Mouse (Mus musculus) myocyte (in vitro differentiated cells): ENCODE measurements around the gene Ccng2. TPM values are rescaled to one million over a fixed set of nuclear protein-coding genes. Genes with fewer than 3 reads are reported as not detected.

Experiments used
- H3K27me3 ChIP-seq: one replicate; pipeline ENCODE4 v1.6.1; 2011; ENCODE audit not compliant: control insufficient read depth, insufficient read depth, insufficient read length
- H3K36me3 ChIP-seq: one replicate; pipeline ENCODE4 v1.6.1; 2011; ENCODE audit not compliant: control insufficient read depth, insufficient read depth
- H3K4me2 ChIP-seq: one replicate; pipeline ENCODE4 v1.6.1; 2011; ENCODE audit warnings: low read depth, control low read depth
- H3K4me3 ChIP-seq: one replicate; pipeline ENCODE4 v1.5.1; 2011; ENCODE audit warnings: mild to moderate bottlenecking, control low read depth, moderate library complexity
- H3K79me2 ChIP-seq: one replicate; pipeline ENCODE4 v1.6.1; 2011; ENCODE audit not compliant: control insufficient read depth, insufficient read depth
- H3ac ChIP-seq: one replicate; pipeline ENCODE4 v1.6.1; 2011; ENCODE audit not compliant: control insufficient read depth, insufficient read length
- CEBPB ChIP-seq: IDR thresholded peaks from 2 replicates; pipeline ENCODE4 v1.6.1; 2011; ENCODE audit warnings: mild to moderate bottlenecking, moderate library complexity; ENCODE audit not compliant: poor library complexity, insufficient read depth, severe bottlenecking
- E2F4 ChIP-seq: IDR thresholded peaks from one replicate; pipeline ENCODE4 v1.6.1; 2011; ENCODE audit warnings: mild to moderate bottlenecking, control low read depth, moderate library complexity; ENCODE audit not compliant: insufficient read depth
- MAX ChIP-seq: IDR thresholded peaks from one replicate; pipeline ENCODE4 v1.6.1; 2011; ENCODE audit warnings: low read depth, mild to moderate bottlenecking, control low read depth
- MYOD1 ChIP-seq, 3 experiments: IDR thresholded peaks; one replicate each; pipeline ENCODE4 v1.6.1; 2011; ENCODE audit warnings: control low read depth in 2 of 3, low read depth in 2 of 3, mild to moderate bottlenecking in 2 of 3, moderate library complexity in 1 of 3; ENCODE audit not compliant: insufficient read length in 2 of 3, control insufficient read depth in 1 of 3
- MYOG ChIP-seq, 3 experiments: IDR thresholded peaks; one replicate each; pipeline ENCODE4 v1.6.1; 2011; ENCODE audit warnings: control low read depth in 2 of 3, low read depth in 2 of 3, mild to moderate bottlenecking in 2 of 3; ENCODE audit not compliant: insufficient read length in 2 of 3, control insufficient read depth in 1 of 3, insufficient read depth in 1 of 3
- POLR2A ChIP-seq: IDR thresholded peaks from one replicate; pipeline ENCODE4 v1.6.1; 2011; ENCODE audit warnings: low read depth, mild to moderate bottlenecking, control low read depth, moderate library complexity; ENCODE audit not compliant: insufficient read length
- POLR2AphosphoS2 ChIP-seq: IDR thresholded peaks from one replicate; pipeline ENCODE4 v1.6.1; 2011; ENCODE audit warnings: low read depth, control low read depth; ENCODE audit not compliant: insufficient read length
- REST ChIP-seq: IDR thresholded peaks from one replicate; pipeline ENCODE4 v1.6.1; 2011; ENCODE audit warnings: mild to moderate bottlenecking, control low read depth, moderate library complexity; ENCODE audit not compliant: insufficient read depth, insufficient read length
- SRF ChIP-seq: IDR thresholded peaks from one replicate; pipeline ENCODE4 v1.6.1; 2011; ENCODE audit warnings: low read depth; ENCODE audit not compliant: control insufficient read depth, insufficient read length
- TCF12 ChIP-seq: IDR thresholded peaks from one replicate; pipeline ENCODE4 v1.6.1; 2011; ENCODE audit warnings: mild to moderate bottlenecking, control low read depth; ENCODE audit not compliant: poor library complexity, insufficient read depth, severe bottlenecking
- TCF3 ChIP-seq: IDR thresholded peaks from one replicate; pipeline ENCODE4 v1.6.1; 2011; ENCODE audit warnings: low read depth, control low read depth; ENCODE audit not compliant: insufficient read length
- USF1 ChIP-seq: IDR thresholded peaks from one replicate; pipeline ENCODE4 v1.6.1; 2011; ENCODE audit warnings: low read depth, mild to moderate bottlenecking, control low read depth, moderate library complexity
- polyA plus RNA-seq: library from polyadenylated mRNA; unstranded; fragments of >200 nt; fragmentation: generic; extraction: Trizol; gene quantifications from one replicate; pipeline ENCODE4 v1.2.1, GENCODE M21; 2012; ENCODE audit warnings: missing spikeins

Ccng2 gene
- 22.9 TPM for polyA plus RNA-seq

DNA sequence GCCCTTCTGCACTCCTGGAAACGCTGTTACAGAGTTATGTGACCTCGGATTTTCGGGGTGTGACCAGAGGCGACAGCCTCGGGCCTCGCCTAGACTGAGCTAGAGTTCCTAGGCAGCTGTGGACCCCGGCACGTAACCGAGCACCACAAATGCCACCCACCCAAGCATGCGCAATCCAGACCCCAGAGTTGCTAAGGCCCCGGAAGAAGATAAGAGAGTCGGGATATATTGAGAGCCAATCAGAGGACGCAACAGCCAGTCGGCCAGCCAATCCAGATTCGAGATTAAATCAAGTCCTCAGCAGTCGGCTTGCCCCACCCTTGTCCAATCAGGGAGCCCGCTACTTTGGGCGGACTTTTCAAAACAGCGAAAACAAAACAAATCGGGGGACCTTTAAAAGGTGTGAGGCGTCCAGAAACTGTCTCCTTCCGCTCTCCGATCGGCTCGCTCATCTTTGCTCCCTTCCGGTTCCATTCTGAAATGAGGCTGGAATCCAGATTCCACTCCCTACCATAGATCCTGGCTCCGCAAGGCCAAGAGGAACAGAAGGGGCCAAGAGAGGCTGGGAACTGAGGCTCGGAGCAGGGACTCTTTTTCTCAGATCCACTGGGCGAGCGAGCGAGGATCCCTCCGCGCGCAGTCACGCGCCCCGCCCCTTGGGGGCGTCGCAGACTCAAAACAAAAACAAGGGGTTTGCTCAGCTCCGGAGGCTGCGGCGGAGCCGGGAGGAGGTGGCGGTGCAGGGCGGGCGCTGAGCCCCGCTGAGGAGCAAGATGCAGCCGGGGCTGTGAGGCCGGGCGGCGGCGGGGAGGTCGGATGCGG, at the start of gene Ccng2:
Gene Ccng2, plus strand, starts transcription at position 375 of the 822 bp plus-strand sequence.
- H3ac ChIP-seq = peak within 1 kb of the TSS; percentile 65
- TF ChIP-seq TCF12 (no peak), POLR2AphosphoS2 (peak; percentile 94), SRF (no peak), CEBPB (no peak), USF1 (peak; percentile 76), E2F4 (peak; percentile 93), REST (no peak), TCF3 (no peak), MYOG (IDR thresholded peaks at IDR 0.05; ENCODE audit: control insufficient read depth in 1 of 3, insufficient read depth in 1 of 3, insufficient read length in 2 of 3, low read depth in 2 of 3) (peak; percentile 52 to 84 (median 60)), MAX (peak; percentile 73), MYOD1 (IDR thresholded peaks at IDR 0.05; ENCODE audit: control insufficient read depth in 1 of 3, insufficient read length in 2 of 3, low read depth in 2 of 3) (peak in 2 of 3 experiments; percentile 53 to 67), POLR2A (peak; percentile 88)
- H3K36me3 ChIP-seq = peaks cover 17% of the 10 kb centered on the region
- peak within 1 kb of the TSS; percentile 95 for H3K4me3 ChIP-seq
- H3K4me2 ChIP-seq = peak within 1 kb of the TSS; percentile 99
- peaks cover 16% of the 10 kb centered on the region for H3K79me2 ChIP-seq
- no peaks in the 10 kb centered on the region for H3K27me3 ChIP-seq

GRCm38 (mm10) chr5:93218375-93218774, 48.7 kb upstream of the Ccng2 start:
- Histone ChIP-seq H3K27me3 (peaks cover 18% of the 10 kb centered on the region), H3K4me3 (no peak overlapping the region), H3K79me2 (no peaks in the 10 kb centered on the region), H3K36me3 (no peaks in the 10 kb centered on the region), H3ac (no peak overlapping the region), H3K4me2 (no peak overlapping the region)
- TF ChIP-seq POLR2A (no peak), E2F4 (no peak), REST (no peak), CEBPB (no peak)

DNA sequence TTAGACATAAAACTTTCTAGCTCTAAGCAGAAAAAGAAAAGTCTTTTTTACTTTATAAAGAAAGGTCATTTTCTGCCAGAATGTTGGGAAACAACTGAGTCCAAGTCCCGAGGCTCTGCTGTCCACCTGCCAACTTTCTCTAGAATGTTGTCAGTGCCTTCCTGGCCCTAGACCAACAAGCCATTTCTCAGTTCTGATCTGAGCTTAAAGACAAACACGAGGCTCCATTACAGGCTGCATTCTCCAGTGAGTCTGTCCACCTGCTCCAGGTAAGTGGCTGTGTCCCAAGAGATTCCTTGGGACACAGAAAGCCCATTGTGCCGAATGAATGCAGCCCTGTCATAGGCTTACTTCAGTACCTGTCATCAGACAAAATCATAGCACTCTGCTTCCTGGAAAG, 45.4 kb upstream of the Ccng2 start:
- Histone ChIP-seq H3ac (no peak overlapping the region), H3K27me3 (peaks cover 28% of the 10 kb centered on the region), H3K4me2 (no peak overlapping the region), H3K36me3 (no peaks in the 10 kb centered on the region), H3K79me2 (no peaks in the 10 kb centered on the region), H3K4me3 (no peak overlapping the region)
- TF ChIP-seq CEBPB = no peak
- TF ChIP-seq SRF = no peak
- TF ChIP-seq MYOD1 (IDR thresholded peaks at IDR 0.05; ENCODE audit: control insufficient read depth in 1 of 3, insufficient read length in 2 of 3, low read depth in 2 of 3) = no peak
- TF ChIP-seq MAX = no peak
- TF ChIP-seq TCF3 = no peak
- TF ChIP-seq MYOG (IDR thresholded peaks at IDR 0.05; ENCODE audit: control insufficient read depth in 1 of 3, insufficient read depth in 1 of 3, insufficient read length in 2 of 3, low read depth in 2 of 3) = no peak
- no peak for TF ChIP-seq REST
- TF ChIP-seq POLR2A = no peak

DNA sequence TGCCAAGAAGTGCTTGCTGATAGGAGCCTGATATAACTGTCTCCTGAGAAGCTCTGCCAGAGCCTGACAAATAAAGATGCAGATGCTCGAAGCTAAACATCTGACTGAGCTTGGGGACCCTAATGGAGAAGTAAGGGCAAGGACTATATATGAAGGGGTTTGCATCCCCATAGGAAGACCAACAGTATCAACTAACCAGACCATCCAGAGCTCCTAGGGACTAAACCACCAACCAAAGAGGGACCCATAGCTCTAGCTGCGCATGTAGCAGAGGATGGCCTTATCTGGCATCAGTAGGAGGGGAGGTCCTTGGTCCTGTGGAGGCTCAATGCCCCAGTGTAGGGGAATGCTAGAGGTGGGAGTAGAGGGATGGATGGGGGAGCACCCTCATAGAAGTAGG, 42.5 kb upstream of the Ccng2 start:
- H3K36me3 ChIP-seq = no peaks in the 10 kb centered on the region
- H3K27me3 ChIP-seq = peaks cover 36% of the 10 kb centered on the region
- TF ChIP-seq USF1 (no peak), CEBPB (no peak), MAX (no peak), MYOD1 (IDR thresholded peaks at IDR 0.05; ENCODE audit: control insufficient read depth in 1 of 3, insufficient read length in 2 of 3, low read depth in 2 of 3) (no peak), POLR2AphosphoS2 (no peak), REST (no peak), TCF3 (no peak), E2F4 (no peak), SRF (no peak), TCF12 (no peak), MYOG (IDR thresholded peaks at IDR 0.05; ENCODE audit: control insufficient read depth in 1 of 3, insufficient read depth in 1 of 3, insufficient read length in 2 of 3, low read depth in 2 of 3) (no peak), POLR2A (no peak)
- no peaks in the 10 kb centered on the region for H3K79me2 ChIP-seq
- no peak overlapping the region for H3K4me3 ChIP-seq
- H3K4me2 ChIP-seq = no peak overlapping the region
- no peak overlapping the region for H3ac ChIP-seq

- Histone ChIP-seq H3ac (no peak overlapping the region), H3K79me2 (no peaks in the 10 kb centered on the region), H3K4me2 (no peak overlapping the region), H3K27me3 (peaks cover 30% of the 10 kb centered on the region), H3K36me3 (no peaks in the 10 kb centered on the region), H3K4me3 (no peak overlapping the region)
- no peak for TF ChIP-seq CEBPB
- no peak for TF ChIP-seq POLR2AphosphoS2
- no peak for TF ChIP-seq TCF3
- no peak for TF ChIP-seq MYOG (IDR thresholded peaks at IDR 0.05; ENCODE audit: control insufficient read depth in 1 of 3, insufficient read depth in 1 of 3, insufficient read length in 2 of 3, low read depth in 2 of 3)
- no peak for TF ChIP-seq TCF12
- TF ChIP-seq USF1 = no peak
- no peak for TF ChIP-seq POLR2A
- no peak for TF ChIP-seq REST
- TF ChIP-seq E2F4 = no peak
- TF ChIP-seq SRF = no peak
- no peak for TF ChIP-seq MAX
- TF ChIP-seq MYOD1 (IDR thresholded peaks at IDR 0.05; ENCODE audit: control insufficient read depth in 1 of 3, insufficient read length in 2 of 3, low read depth in 2 of 3) = no peak
These were observed 39.9 kb upstream of the Ccng2 start for GRCm38 (mm10) chr5:93227157-93227556.
